Mouse (Mus musculus): Measurements from ENCODE around the gene Csf3. TPM values are rescaled to one million over a fixed set of nuclear protein-coding genes. Genes with fewer than 3 reads are reported as not detected.
"Not testable (repeated sequence)": the region's sequence is repeated elsewhere in the genome, so short reads cannot be mapped to it uniquely, and the experiment has no call there.

Gene Csf3
- polyA plus RNA-seq, 1 experiment from 2014 or later = not detected

- Histone ChIP-seq H3K36me3 (replicated peaks) (peaks cover 33% of the 10 kb centered on the region), H3K4me1 (peaks cover 13% of the 10 kb centered on the region; the same call in 1 of the 2 replicates), H3K27me3 (ENCODE audit: poor library complexity, severe bottlenecking) (peaks cover 19% of the 10 kb centered on the region; the same call in 1 of the 2 replicates), H3K4me3 (no peak overlapping the region), H3K27ac (no peak overlapping the region), H3K9me3 (no peaks in the 10 kb centered on the region)
- DNase-seq (ENCODE audit: extremely low spot score, low spot score) = peak; percentile 63
- WGBS = 44% methylated on average over 4 of the region's 4 CpGs
These were observed 1.2 kb upstream of the Csf3 start for GRCm38 (mm10) chr11:98699911-98700310.

DNA sequence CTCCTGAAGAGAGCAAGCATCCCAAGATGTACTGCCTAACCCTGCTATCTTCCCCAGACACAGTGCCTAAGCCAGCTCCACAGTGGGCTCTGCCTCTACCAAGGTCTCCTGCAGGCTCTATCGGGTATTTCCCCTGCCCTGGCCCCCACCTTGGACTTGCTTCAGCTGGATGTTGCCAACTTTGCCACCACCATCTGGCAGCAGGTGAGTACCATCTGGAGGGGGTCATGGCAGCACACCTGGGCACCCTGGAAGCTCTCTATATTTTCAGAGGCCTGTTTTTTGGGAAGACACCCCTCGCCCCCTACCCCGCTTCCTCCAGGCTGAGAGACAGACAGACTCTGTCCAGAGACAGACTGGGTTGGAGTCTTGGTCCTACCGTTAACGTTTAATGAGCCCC is 1.3 kb downstream of the Csf3 start:
- Histone ChIP-seq H3K36me3 (replicated peaks) (peaks cover 35% of the 10 kb centered on the region), H3K4me3 (no peak overlapping the region), H3K9me3 (no peaks in the 10 kb centered on the region), H3K4me1 (peaks cover 13% of the 10 kb centered on the region; the same call in 1 of the 2 replicates), H3K27ac (no peak overlapping the region), H3K27me3 (ENCODE audit: poor library complexity, severe bottlenecking) (peaks cover 19% of the 10 kb centered on the region; the same call in 1 of the 2 replicates)
- WGBS = 72% methylated on average over 5 of the region's 5 CpGs
- DNase-seq (ENCODE audit: extremely low spot score, low spot score) = no peak

DNA sequence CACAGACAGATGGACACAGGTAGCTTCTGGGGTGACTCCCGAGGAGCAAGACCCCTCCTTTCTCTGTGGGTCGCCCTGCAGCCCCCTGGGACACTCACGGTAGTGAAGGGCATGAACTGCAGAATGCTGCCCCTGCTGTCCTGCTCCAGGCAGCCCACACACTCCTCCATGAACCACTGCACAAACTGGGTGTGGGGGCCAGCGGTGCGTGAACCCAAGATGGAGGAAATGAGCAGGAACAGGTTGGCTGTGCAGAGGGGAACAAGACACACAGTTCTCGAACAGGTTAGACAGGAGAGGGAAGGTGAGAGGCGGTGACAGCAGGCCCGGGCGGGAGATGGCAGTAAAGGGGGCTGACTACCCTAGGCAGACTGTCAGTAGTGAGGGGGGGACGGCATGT is 4.0 kb downstream of the Csf3 start:
- Histone ChIP-seq H3K9me3 (no peaks in the 10 kb centered on the region), H3K4me1 (peaks cover 12% of the 10 kb centered on the region; the same call in 1 of the 2 replicates), H3K4me3 (no peak overlapping the region), H3K27ac (no peak overlapping the region), H3K27me3 (ENCODE audit: poor library complexity, severe bottlenecking) (peaks cover 19% of the 10 kb centered on the region; the same call in 1 of the 2 replicates), H3K36me3 (replicated peaks) (peaks cover 61% of the 10 kb centered on the region)
- DNase-seq (ENCODE audit: extremely low spot score, low spot score) = no peak
- WGBS = 92% methylated on average over 10 of the region's 10 CpGs

GRCm38 (mm10) chr11:98707401-98708281 is 6.6 kb downstream of the Csf3 start:
- H3K4me3 ChIP-seq = no peak overlapping the region
- H3K27me3 ChIP-seq (ENCODE audit: poor library complexity, severe bottlenecking) = no peaks in the 10 kb centered on the region
- no peak overlapping the region for H3K27ac ChIP-seq
- no peaks in the 10 kb centered on the region for H3K4me1 ChIP-seq
- no peaks in the 10 kb centered on the region for H3K9me3 ChIP-seq
- H3K36me3 ChIP-seq (replicated peaks) = peaks cover 82% of the 10 kb centered on the region
- DNase-seq (ENCODE audit: extremely low spot score, low spot score) = no peak
- 96% methylated on average over 22 of the region's 22 CpGs for WGBS

DNA sequence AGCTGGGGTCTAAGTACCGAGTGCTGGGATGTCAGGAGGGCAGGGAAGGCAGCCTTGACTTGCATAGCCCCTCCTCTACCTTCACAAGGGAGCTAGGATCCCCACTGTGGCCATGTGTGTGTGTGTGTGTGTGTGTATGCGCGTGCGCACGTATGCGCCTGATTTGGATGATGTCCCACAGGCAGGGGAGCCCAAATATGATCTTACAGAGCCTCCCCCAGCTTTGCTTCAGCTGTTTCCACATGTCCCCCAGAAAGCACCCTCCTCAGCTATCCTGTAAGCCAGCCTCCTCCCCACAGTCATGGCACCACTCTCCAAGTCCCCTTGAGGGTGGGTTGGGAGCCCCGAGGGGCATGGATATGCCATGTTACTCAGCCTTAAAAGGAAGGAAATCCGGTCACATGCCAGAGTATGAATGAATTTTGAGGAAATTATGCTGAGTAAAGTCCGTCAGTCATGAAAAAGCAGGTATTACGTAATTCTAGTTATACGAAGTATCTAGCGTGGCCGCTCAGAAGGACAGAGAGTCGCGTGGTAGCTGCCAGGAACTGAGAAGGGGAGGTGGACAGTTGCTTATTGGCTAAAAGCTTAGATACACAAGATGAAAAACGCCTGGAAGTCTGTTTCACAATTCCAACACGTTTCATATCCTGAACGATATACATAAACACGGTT is 7.4 kb downstream of the Csf3 start:
- Histone ChIP-seq H3K4me1 (no peaks in the 10 kb centered on the region), H3K27ac (no peak overlapping the region), H3K4me3 (no peak overlapping the region), H3K27me3 (ENCODE audit: poor library complexity, severe bottlenecking) (no peaks in the 10 kb centered on the region), H3K36me3 (replicated peaks) (peaks cover 90% of the 10 kb centered on the region), H3K9me3 (no peaks in the 10 kb centered on the region)
- WGBS = 95% methylated on average over 19 of the region's 19 CpGs
- no peak for DNase-seq (ENCODE audit: extremely low spot score, low spot score)

DNA sequence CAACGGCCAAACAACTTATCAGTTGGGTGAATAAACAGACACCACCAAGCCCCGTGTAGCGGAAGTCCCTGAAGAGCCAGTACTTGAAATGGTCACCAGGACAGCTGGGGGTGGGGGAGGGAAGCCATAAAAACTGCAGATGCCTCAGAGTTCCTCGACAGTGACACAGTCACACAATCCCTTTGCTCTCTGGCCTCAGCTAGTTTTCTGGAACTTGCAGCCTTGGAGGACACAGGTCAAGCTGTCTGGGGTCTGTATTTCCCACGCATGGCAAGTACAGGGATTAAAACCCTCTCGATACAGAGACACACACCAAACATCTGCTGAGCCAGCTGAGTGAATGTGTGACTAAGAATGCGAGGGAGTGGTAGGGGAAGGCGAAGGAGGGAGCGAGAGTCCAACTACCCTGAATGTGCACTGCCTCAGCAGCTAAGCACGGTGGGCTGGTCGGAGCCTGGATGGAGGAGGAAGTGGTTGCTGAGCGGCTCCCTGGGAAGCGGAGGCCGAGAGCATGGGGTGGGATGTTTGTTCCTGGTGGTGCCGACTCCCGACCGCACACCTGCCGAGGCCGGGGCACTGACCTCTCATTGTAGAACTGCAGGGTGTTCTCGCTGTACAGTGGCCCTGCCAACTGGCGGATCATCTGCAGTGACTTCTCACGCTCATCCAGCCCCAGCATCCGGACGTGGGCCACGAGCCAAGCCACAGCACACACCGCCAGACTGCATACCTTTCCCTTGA is 8.1 kb downstream of the Csf3 start:
- H3K4me1 ChIP-seq = no peaks in the 10 kb centered on the region
- no peaks in the 10 kb centered on the region for H3K27me3 ChIP-seq (ENCODE audit: poor library complexity, severe bottlenecking)
- H3K4me3 ChIP-seq = no peak overlapping the region
- H3K27ac ChIP-seq = no peak overlapping the region
- no peaks in the 10 kb centered on the region for H3K9me3 ChIP-seq
- 94% methylated on average over 26 of the region's 26 CpGs for WGBS
- DNase-seq (ENCODE audit: extremely low spot score, low spot score) = no peak
- H3K36me3 ChIP-seq (replicated peaks) = peaks cover 96% of the 10 kb centered on the region

GRCm38 (mm10) chr11:98710416-98711045 is 9.5 kb downstream of the Csf3 start:
- H3K36me3 ChIP-seq (replicated peaks) = peaks cover 96% of the 10 kb centered on the region
- DNase-seq (ENCODE audit: extremely low spot score, low spot score) = peak; percentile 83
- no peaks in the 10 kb centered on the region for H3K4me1 ChIP-seq
- no peak overlapping the region for H3K4me3 ChIP-seq
- WGBS = 60% methylated on average over 12 of the region's 12 CpGs
- no peaks in the 10 kb centered on the region for H3K9me3 ChIP-seq
- H3K27ac ChIP-seq = no peak overlapping the region
- H3K27me3 ChIP-seq (ENCODE audit: poor library complexity, severe bottlenecking) = no peaks in the 10 kb centered on the region

DNA sequence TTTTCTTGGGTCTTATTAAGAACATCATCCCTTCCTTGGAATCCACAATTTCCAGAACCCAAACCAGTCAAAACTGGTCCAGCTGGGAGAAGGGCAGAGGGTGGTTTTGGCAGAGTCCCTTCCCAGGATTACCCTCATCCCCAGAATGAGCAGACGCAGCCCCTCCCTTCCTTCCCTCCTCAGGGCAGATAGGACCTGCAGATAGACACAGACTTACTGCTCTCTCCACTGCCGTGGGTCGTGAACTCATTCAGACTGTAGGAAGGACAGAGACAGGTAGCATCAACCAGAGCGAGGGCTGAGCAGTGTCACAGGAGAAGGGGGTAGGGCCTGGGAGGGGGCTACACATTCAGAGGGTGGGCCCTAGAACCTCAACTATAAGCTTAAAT is 10.0 kb downstream of the Csf3 start:
- H3K4me1 ChIP-seq = no peaks in the 10 kb centered on the region
- DNase-seq (ENCODE audit: extremely low spot score, low spot score) = no peak
- H3K9me3 ChIP-seq = no peaks in the 10 kb centered on the region
- no peak overlapping the region for H3K27ac ChIP-seq
- H3K27me3 ChIP-seq (ENCODE audit: poor library complexity, severe bottlenecking) = no peaks in the 10 kb centered on the region
- no peak overlapping the region for H3K4me3 ChIP-seq
- 94% methylated on average over 4 of the region's 4 CpGs for WGBS
- peaks cover 96% of the 10 kb centered on the region for H3K36me3 ChIP-seq (replicated peaks)

DNA sequence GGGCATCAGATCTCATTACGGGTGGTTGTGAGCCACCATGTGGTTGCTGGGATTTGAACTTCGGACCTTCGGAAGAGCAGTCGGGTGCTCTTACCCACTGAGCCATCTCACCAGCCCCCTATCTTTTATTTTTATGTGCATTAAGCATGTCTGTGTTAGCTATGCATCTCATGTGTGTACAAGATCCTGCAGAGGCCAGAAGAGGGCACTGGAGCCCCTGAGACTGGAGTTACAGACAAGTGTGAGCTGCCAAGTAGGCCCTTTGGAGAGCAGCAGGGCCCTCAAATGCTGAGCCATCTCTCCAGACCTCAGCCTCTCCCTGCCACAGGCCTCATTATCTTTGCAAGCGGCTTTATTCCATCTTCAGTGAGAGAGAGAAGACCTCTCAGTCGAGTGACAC is 10.9 kb downstream of the Csf3 start:
- H3K4me1 ChIP-seq; H3K27me3 ChIP-seq (ENCODE audit: poor library complexity, severe bottlenecking); DNase-seq (ENCODE audit: extremely low spot score, low spot score); H3K4me3 ChIP-seq; H3K27ac ChIP-seq; H3K9me3 ChIP-seq: not testable (repeated sequence)
- 84% methylated on average over 6 of the region's 6 CpGs for WGBS
- peaks cover 96% of the 10 kb centered on the region for H3K36me3 ChIP-seq (replicated peaks)

DNA sequence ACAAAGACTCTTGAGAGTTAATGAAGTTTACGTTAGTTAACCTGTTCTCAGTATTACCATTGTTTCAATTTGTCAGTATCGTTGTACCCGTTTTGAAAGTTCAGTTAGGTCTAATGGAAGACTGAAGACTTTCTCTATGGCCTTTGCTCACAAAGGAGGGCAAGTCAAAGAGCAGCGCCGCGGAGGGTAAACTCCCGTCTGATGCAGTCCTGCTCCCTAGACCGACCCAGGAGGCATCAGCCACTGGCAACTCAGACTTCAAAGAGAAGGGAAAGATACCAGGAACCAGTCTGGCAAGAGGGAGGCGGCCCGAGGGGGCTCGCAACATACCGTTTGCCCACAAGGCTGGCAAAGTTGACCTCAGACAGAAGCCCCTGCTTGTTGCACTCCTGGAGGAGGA is 12.6 kb downstream of the Csf3 start:
- Histone ChIP-seq H3K27ac (no peak overlapping the region), H3K9me3 (no peaks in the 10 kb centered on the region), H3K27me3 (ENCODE audit: poor library complexity, severe bottlenecking) (no peaks in the 10 kb centered on the region), H3K4me1 (peaks cover 12% of the 10 kb centered on the region), H3K36me3 (replicated peaks) (peaks cover 92% of the 10 kb centered on the region), H3K4me3 (no peak overlapping the region)
- WGBS = 92% methylated on average over 12 of the region's 12 CpGs
- DNase-seq (ENCODE audit: extremely low spot score, low spot score) = no peak

GRCm38 (mm10) chr11:98715946-98716345 is 14.9 kb downstream of the Csf3 start:
- no peaks in the 10 kb centered on the region for H3K9me3 ChIP-seq
- 96% methylated on average over 9 of the region's 9 CpGs for WGBS
- no peak overlapping the region for H3K4me3 ChIP-seq
- peaks cover 76% of the 10 kb centered on the region for H3K36me3 ChIP-seq (replicated peaks)
- no peaks in the 10 kb centered on the region for H3K27me3 ChIP-seq (ENCODE audit: poor library complexity, severe bottlenecking)
- no peak for DNase-seq (ENCODE audit: extremely low spot score, low spot score)
- H3K4me1 ChIP-seq = peaks cover 15% of the 10 kb centered on the region
- H3K27ac ChIP-seq = no peak overlapping the region

GRCm38 (mm10) chr11:98717904-98718303 is 16.8 kb downstream of the Csf3 start:
- Histone ChIP-seq H3K4me1 (peaks cover 15% of the 10 kb centered on the region), H3K4me3 (no peak overlapping the region), H3K27ac (0 out of 2 replicates have a peak overlapping the region, but pooled peaks have one; percentile 33), H3K9me3 (no peaks in the 10 kb centered on the region), H3K27me3 (ENCODE audit: poor library complexity, severe bottlenecking) (no peaks in the 10 kb centered on the region), H3K36me3 (replicated peaks) (peaks cover 64% of the 10 kb centered on the region)
- DNase-seq (ENCODE audit: extremely low spot score, low spot score) = peak; percentile 67
- WGBS = 22% methylated on average over 13 of the region's 13 CpGs

Measured in forebrain, embryonic 10.5 days (tissue).